Mouse (Mus musculus): Measurements from ENCODE around the gene Nmt1.

DNA sequence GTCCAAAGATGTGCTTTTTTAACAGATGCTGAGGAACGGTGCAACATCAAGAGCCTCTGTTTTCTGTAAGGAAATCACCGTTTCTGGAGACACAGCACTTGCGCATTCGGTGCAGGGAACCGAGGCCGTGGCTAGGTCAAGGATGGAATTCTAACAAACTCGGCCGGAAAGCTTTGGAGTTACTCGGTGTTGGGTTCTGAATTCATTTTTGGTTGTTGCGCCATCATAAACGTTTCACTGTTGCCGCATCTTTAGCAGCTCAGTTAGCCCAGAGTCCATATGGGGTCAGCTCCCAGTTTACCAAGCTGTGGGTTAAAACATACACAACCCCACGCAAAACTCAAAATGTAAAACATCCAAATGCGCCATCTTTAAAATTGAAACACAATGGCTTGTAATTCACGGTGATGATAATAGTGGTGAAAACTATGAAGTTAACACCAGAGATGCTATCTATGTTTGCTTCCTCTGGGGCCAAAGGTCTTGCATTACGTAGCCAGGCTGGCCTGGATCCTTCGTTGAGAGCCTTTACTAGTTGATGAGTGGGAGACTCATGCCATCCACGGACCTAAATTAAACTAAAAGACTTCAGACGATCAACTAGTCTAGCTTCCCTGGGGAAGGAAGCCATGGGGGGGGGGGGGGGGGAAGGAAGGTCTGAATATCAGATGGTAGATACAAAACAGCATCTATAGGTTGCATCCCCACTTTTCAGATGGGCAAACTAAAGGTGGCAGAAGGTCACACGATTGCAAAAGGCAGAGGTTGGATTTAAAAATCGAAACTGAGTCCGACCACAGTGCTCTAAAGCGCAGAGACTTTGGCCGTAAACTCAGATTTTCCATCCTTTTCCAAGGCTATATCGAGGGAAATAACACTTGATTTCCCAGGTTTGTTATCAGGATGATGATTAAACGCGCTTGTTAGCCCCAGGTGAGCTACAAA lies 11.8 kb upstream of the Nmt1 start:
- TF ChIP-seq CTCF (IDR thresholded peaks at IDR 0.05; ENCODE audit: borderline replicate concordance, insufficient read depth, low read depth, low read length) (no peak), POLR2A (IDR thresholded peaks at IDR 0.05; ENCODE audit: borderline replicate concordance, insufficient read depth, low read length) (no peak)

Data from cerebellum, adult 2 months (tissue).